Mouse (Mus musculus) lung, adult 10 weeks (tissue): ENCODE data around the gene Gnb4. TPM values are rescaled to one million over a fixed set of nuclear protein-coding genes. Genes with fewer than 3 reads are reported as not detected.

Experiments
- polyA plus RNA-seq: library from polyadenylated mRNA; stranded (reverse); fragments of 350-450 nt; fragmentation: Illumina TruSeq; extraction: RNeasy Lipid Tissue Mini Kit (QIAGEN cat#74804); gene quantifications from one replicate; pipeline ENCODE4 v1.2.3, GENCODE M21; 2014; ENCODE audit warnings: low read depth, low replicate concordance; ENCODE audit not compliant: insufficient read depth

Gene Gnb4
- polyA plus RNA-seq = 20.5 TPM

GRCm38 (mm10) chr3:32616331-32617052, at the start of gene Gnb4:
Gnb4 (minus strand) TSS chr3:32616585.

Other genes starting within 250 kb of the Gnb4 start
- 30.5 TPM for gene Pik3ca, start 218.9 kb downstream of the Gnb4 start, polyA plus RNA-seq
- gene Kcnmb3, start 124.4 kb downstream of the Gnb4 start, polyA plus RNA-seq = not detected
- gene Zfp639, start 106.3 kb downstream of the Gnb4 start, polyA plus RNA-seq = 31.1 TPM
- gene Mfn1, start 87.1 kb downstream of the Gnb4 start, polyA plus RNA-seq = 26.8 TPM
- gene Actl6a, start 89.7 kb upstream of the Gnb4 start, polyA plus RNA-seq = 29.4 TPM
- gene Ndufb5, start 120.4 kb upstream of the Gnb4 start, polyA plus RNA-seq = 203 TPM
- 18.4 TPM for gene Mrpl47, start 121.0 kb upstream of the Gnb4 start, polyA plus RNA-seq
- gene Usp13, start 201.0 kb upstream of the Gnb4 start, polyA plus RNA-seq = 0.89 TPM